Mouse (Mus musculus) embryonic fibroblast, embryonic 13.5 days (primary cell): Measurements from ENCODE around the gene Ppfia2.

Experiments used
- CTCF ChIP-seq: IDR thresholded peaks from 2 replicates; pipeline ENCODE4 v1.5.1; 2011; ENCODE audit warnings: mild to moderate bottlenecking, control low read depth, low read length, moderate library complexity, borderline replicate concordance; ENCODE audit not compliant: insufficient read depth
- POLR2A ChIP-seq: IDR thresholded peaks from 2 replicates; pipeline ENCODE4 v1.6.1; 2011; ENCODE audit warnings: low read depth, mild to moderate bottlenecking, control low read depth, low read length, moderate library complexity

GRCm38 (mm10) chr10:106468956-106469721 is 1.0 kb upstream of the Ppfia2 start:
- TF ChIP-seq CTCF = no peak
- no peak for TF ChIP-seq POLR2A
